Mouse (Mus musculus) bone marrow, adult 2 months (tissue): ENCODE data around the gene Cdk5.

Experiments used
- CTCF ChIP-seq: fragments of 200-500 bp; IDR thresholded peaks from 2 replicates; pipeline ENCODE4 v1.5.1; 2011; ENCODE audit warnings: low read length, control low read depth; ENCODE audit not compliant: control insufficient read depth, insufficient read depth
- POLR2A ChIP-seq: fragments of 200-500 bp; IDR thresholded peaks from 2 replicates; pipeline ENCODE4 v1.6.1; 2011; ENCODE audit warnings: low read depth, mild to moderate bottlenecking, control low read depth, low read length, borderline replicate concordance; ENCODE audit not compliant: control insufficient read depth

GRCm38 (mm10) chr5:24409466-24409865 lies 13.9 kb downstream of the Cdk5 start:
- TF ChIP-seq CTCF = no peak
- TF ChIP-seq POLR2A = no peak
